Mouse (Mus musculus) hematopoietic stem cell, adult 5-6 weeks (primary cell): Measurements from ENCODE around the gene Szt2. TPM values are rescaled to one million over a fixed set of nuclear protein-coding genes. Genes with fewer than 3 reads are reported as not detected.
A peak's percentile ranks its signal among the peaks of the same experiment; 100 is the strongest.

Source experiments
- ATAC-seq, 2 experiments: fragments of 125-278 bp in 1 of 2; replicated peaks in 1 of 2; 2 replicates each; pipeline ENCODE4 v1.8.0; 2016 to 2017; ENCODE audit warnings: inconsistent platforms in 2 of 2, mild to moderate bottlenecking in 2 of 2, moderate number of reproducible peaks in 2 of 2, low read depth in 1 of 2, moderate TSS enrichment in 1 of 2; ENCODE audit not compliant: low FRiP score in 2 of 2, poor library complexity in 2 of 2, severe bottlenecking in 2 of 2, insufficient read depth in 1 of 2, low TSS enrichment in 1 of 2
- total RNA-seq: library from RNA; stranded (forward); fragments of 172-1452, 232-1000 nt; gene quantifications from 2 replicates; pipeline ENCODE4 v1.2.3, GENCODE M21; 2017

Szt2 gene
- total RNA-seq, result 5.2 and 7.0 TPM in 2 replicates

GRCm38 (mm10) chr4:118409142-118409900 lies at the start of gene Szt2, which contains the start of gene Med8:
Szt2 (minus strand) TSS chr4:118409273.
Med8 (plus strand) TSS chr4:118409337.
- ATAC-seq, result peak; percentile 95

DNA sequence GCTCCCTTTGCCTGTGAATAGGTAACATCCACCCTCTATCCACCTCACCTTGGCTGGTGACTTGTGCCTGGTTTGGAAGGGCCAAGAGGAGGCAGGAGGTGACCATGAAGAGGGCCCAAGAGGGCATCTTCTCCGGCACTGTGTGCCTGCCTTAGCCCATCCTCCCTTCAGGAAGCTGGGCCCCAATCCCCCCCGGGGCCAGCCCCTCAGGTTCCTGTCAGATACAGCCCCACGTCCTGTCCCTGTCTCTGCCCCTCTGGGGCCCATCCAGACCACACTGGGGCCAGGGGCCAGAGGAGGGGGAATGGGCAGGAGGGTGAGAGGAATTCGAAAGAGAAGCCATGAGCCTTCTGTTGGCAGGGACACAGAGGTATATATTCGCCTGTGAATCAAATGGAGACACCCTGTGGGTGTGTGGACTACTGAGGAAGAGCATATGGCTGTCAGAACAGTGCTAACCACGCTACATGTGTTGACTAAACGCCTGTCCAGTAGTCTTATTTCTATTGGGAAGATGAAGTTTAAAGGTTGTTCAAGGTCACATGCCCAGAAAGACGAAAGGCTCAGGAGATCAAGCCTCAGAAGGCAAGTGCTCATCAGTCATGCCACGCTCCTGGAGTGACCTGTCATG lies 48.4 kb upstream of the Szt2 start, which contains the start of gene Mpl:
Gene Mpl (minus strand): TSS at position 169 of the 631 bp plus-strand sequence.
- peak; percentile 76 to 82 for ATAC-seq

DNA sequence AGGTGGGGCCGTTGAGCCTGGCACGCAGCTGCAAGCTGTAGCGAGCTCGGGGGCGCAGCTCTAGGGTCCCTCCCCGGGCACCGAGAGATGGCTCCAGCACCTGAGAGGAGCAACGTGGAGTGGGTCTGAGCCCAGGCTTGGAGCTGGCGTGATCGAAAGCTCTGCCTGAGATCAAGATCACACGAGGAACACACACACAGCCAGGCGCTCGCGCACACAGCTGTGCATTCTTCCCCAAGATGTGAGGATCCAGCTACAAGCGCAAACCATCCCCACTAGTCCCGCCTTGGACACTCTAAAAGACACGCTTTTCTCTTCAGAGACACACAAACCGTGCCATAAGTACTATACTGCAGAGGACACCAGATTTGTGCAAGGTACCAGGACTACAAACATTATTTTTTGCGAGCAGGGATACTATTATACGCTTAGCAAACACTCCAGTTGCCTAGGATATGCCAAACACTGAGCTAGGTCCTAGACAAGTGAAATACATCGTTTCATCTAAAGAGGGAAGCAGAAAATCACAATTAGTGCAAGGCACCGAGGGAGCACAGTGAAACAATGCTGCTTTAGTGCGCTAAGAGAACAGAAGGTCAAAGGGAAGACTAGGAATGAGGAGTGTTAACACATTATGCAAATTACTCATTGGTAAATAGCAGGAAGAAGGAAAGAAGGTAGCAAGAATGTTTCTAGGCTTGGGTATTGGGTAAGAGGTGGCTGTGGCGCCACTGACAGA lies 37.5 kb upstream of the Szt2 start:
- ATAC-seq, result no peak

- no peak for ATAC-seq
Observed at GRCm38 (mm10) chr4:118445781-118446414, 36.8 kb upstream of the Szt2 start.

DNA sequence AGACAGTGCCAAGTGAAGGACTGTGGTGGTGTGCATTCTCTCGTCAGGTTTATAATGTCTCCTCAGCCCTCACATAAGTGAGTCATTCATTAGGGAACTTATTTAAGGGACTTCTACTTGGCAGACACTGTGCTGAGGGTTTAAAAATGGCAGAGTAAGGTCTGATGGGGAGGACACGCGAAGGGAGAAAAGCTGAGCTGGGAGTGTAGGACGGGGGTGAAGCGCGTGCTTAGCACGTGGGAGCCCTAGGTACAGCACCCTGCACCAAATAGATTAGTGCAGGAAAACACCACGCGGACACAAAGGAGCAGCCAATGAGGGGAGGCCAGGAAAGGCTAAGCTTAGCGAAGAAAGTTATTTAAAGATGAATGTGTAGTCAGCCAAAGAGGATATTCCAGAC lies 36.0 kb upstream of the Szt2 start:
- ATAC-seq, result no peak

DNA sequence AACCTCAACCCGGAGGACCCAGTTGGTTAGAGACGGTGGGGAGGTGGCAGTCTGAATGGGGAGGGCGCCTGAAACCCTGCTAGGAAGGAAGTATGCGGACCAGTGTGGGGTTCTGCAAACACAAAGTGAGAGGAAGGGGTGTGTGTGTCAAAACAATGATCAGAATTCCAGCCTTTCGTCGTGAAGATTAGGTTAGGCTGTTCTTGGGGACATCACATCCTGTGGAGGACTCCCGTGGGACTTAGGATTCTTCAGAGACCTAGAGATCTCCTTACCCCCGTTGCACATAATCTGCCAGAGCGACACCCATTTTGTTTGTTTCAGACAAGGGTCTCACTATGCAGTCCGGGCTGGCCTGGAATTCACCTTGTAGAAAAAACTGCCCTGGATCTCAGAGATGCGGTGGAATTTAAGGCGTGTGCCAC lies 28.8 kb upstream of the Szt2 start:
- ATAC-seq, result 0 out of 4 replicates have a peak, but pooled peaks of 1 of the 2 experiments have one; percentile 40

DNA sequence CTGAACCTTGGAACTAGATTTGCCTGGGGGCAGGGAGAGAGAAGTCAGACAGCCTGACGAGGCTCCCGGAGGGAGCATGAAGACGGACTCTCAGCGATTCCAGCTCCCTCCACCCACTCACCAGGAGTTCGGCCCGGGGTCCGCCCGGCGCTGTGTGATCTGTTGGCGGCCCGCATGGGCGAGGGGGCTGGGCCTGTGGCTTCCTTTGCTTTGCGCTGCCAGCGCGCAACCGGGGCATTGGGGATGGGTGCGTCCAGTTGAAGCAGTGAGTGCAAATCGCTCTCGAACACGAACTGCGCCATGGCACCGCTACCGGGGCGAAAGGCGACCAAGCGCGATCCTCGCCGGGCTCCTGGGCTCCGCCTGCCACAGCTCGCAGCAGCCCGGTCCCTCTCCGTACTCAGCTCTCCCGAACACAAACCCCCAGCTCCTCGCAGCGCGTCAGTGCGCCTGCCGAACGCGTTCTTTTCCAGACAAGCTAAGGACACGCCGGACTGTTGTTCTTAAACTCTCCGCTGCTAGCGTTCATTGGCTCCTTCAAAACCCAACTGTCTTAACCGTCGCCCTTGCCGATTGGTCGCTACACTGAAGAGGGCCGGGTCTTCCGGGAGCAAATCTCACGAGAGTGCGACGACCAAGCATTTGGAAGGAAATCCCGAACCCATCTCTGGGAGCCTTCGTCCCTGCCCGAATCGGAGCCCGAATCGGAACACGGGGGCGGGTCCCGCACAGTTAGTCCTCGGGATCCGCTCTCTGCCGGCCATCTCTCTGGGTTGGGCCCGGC lies 27.9 kb upstream of the Szt2 start, which contains the start of gene Cdc20:
Gene Cdc20 (minus strand): TSS at position 533 of the 784 bp plus-strand sequence.
- ATAC-seq, result peak; percentile 95 to 96

- ATAC-seq, result no peak
Observed at GRCm38 (mm10) chr4:118432332-118432731, 23.3 kb upstream of the Szt2 start.

GRCm38 (mm10) chr4:118429215-118429895 lies 20.3 kb upstream of the Szt2 start:
- no peak for ATAC-seq

DNA sequence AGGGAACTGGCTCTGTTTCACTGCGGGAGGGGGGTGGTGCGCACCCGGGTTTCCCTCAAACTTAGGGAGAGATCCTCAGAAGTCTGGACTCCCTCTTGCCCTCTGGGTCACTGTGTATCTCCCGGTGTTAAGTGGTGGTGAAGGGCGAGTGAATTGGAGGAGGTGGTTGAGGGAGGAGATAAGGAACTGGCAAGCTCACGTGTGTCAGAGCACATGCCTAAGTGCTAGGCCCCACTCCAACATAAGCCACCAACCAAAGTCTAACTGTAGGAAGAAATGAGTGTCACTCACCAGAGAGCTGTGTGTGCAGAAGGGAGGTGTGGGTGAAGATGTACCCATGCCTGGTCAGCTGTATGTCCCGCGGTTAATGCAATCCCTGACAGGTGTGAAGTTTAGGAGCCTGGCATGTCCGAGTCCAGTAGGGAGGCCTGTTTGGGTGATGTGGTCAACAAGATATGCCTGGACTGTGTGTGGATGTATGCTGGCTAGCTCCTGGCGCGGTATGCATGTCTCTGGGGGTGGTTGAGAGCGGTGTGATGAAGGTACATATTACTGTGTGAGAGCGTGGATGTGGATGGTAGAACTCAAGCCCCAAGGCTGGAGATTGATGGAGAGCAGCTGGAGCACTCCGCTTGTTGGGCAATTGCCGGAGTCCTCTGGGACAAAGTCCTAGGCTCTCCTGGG lies 19.6 kb upstream of the Szt2 start:
- ATAC-seq, result peak; percentile 21 to 23; a peak in 1 of 4 replicates

DNA sequence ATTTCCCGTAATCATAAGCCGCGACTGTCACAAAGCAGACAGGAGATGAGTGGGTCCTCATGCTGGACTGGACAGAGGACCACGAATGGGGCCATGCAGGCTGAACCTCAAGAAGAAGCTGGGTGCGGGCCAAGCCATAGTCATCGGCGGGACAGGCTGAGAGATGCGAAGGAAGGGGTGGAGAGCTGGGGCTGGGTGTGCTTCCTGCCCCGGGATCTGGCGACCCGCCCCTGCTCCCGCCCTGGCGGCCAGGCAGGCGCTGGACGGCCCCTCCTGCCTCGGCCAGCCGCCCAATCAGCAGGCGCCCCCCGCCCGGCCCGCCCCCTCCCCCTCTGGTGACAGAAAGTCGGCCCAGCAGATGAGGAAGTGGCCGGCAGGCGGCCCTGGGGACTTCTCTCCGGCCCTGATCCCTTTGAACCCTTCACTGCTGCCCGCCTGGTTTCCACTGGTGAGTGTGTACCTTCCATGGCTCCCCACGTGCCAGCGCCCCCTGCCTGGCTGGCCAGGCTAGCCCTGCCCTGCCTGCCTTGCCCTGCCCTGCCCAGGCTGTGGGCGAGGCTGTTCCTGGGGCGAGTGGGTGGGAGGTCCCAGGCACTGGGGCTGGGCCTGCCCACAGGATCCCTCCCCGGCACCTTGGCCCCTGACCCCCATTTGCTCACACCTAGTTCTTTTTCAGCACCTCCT lies 18.8 kb upstream of the Szt2 start, which contains the start of gene Elovl1:
Gene Elovl1 (plus strand): TSS at position 326 of the 684 bp plus-strand sequence.
- peak; percentile 86 for ATAC-seq

GRCm38 (mm10) chr4:118427415-118427767 lies 18.3 kb upstream of the Szt2 start:
- ATAC-seq, result peak; percentile 0 to 12; a peak in 1 of 4 replicates

DNA sequence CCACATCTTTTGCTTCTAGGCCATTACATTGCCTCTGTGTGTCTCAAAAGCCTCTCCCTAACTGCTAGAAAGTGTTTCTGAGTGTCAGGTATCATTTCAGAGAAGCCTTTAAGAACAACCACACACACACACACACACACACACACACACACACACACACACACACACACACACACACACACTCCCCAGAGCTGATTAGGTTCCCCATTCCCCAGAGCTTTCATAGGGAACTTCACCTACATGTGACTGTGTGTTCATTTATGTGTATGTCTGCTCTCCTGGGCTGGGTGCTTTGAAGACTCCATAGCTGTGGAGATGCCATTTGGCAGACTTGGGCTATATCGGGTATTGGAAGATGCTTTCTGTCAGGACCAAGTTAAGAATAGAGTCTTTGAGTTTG lies 16.3 kb upstream of the Szt2 start:
- ATAC-seq, result no peak

GRCm38 (mm10) chr4:118424541-118425160 lies 15.6 kb upstream of the Szt2 start:
- ATAC-seq, result no peak

GRCm38 (mm10) chr4:118421384-118421783 lies 12.3 kb upstream of the Szt2 start:
- no peak for ATAC-seq
